Mouse (Mus musculus): ENCODE measurements around the gene Cd4.

Gene Cd4

DNA sequence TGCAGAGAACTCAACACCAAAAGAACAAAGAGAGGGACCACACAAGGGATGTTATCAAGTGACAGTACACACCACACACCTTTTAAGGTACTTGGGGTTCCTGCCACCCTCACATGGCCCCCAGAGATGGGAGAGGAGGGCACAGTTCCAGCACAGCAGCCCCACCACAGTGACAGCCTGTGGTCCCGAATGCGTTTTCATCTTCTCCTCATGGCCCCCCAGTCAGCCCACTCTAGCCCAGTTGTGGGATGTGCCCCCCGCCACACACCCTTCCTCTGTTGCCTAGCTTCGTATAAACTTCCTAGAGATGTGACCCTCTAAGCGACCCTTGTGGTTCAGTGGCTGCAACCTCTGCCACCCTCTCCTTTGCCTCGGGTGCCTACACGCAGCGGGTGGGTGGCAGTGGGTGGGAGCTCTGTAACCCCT is 2.1 kb downstream of the Cd4 start:
- no peak for DNase-seq (ENCODE audit: low read depth, low spot score)

DNA sequence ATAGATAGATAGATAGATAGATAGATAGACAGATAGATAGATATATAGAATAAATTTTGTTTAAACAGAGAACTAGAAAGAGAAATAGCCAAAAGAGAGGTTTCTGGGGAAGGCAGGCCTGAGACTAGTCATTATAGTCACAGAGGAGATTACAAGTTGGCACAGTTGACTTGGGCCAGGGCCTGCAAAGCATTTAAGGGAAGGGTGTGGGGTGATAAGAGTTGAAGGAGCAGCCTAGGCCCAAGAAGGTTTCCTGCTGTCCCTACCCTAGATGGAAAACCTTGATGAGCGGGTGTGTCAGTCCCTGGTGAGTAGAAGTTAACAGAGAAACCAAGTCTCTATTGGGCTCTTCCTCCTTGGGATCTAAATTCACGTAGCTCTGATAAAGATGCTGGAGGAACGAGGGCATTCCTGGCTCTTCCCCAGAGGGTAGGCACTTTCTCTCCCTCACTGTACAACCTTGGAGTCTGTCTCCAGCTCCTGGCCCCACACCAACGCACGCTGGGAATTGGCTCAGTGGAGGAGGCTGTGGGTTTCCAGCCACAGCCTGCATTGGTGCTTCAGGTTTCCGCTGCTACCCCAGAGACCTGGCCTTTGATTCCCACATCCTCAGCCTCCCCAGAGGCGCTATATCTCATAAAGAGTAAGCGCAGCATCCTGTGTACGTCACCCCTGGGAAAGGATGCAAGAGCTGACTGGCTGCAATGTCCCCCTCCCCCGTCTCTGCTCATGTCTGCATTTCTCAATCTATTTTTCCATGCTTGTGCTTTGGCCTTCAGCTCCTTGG is 3.1 kb downstream of the Cd4 start:
- DNase-seq (ENCODE audit: low read depth, low spot score) = no peak

- DNase-seq (ENCODE audit: low read depth, low spot score) = no peak
Measured at GRCm38 (mm10) chr6:124883351-124883750, 4.7 kb downstream of the Cd4 start.

DNA sequence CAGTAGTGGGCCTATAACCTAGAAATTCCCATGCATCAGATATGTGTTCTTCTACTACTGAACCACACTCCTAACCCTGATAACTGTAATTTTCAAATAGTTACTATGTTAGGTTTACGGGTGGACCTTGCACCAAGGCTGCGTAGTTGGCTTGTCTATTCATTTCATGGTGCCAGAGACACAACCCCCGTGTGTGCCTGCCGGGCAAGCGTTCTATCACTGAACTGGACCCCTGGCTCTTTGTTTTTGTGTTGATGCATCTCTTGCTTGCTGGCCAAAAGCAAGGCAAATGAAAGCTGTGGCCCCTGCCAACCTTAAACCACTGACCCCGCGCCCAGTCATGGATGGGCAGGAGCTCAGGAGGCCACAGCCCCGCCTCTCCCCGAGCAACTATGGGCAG is 6.2 kb downstream of the Cd4 start:
- no peak for DNase-seq (ENCODE audit: low read depth, low spot score)

DNA sequence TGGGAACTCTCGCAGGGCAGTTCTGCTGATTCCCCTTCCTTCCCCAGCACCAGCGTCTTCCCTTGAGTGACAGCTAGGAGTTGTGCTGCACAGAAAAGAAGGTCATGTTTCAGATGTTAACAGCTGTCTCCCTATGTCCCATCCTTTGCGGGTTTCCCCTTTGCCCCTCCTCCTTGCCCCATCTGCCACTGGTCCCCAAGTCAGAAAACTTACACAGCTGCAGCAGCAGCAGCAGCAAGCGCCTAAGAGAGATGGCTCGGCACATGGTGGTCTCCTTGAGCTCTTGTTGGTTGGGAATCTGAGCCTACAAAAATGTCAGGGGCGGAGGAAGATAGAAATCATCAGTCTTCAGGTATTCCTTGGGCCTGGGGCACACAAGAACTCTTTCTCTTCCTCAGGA is 8.6 kb downstream of the Cd4 start:
- no peak for DNase-seq (ENCODE audit: low read depth, low spot score)

DNA sequence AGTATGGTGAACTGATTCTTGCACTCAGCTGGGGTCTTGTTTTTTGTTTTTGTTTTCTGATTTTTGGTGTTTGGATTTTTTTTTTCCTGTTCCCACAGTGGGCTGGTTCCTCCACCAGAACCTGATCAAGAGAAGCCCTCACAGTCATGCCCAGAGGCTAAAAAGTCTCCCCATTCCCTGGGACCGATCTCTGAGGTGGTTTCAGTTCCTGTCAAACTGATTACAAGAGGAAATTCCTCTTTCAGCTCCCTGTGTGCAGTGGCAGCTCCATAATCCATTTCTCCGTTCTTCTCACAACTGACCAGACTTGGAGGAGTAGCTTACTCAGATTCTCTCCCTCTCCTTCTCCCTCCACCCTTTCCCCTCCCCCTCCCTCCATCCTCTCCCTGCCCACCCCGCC is 13.7 kb downstream of the Cd4 start:
- no peak for DNase-seq (ENCODE audit: low read depth, low spot score)

GRCm38 (mm10) chr6:124866560-124866959 is 21.5 kb downstream of the Cd4 start:
- DNase-seq (ENCODE audit: low read depth, low spot score) = no peak

DNA sequence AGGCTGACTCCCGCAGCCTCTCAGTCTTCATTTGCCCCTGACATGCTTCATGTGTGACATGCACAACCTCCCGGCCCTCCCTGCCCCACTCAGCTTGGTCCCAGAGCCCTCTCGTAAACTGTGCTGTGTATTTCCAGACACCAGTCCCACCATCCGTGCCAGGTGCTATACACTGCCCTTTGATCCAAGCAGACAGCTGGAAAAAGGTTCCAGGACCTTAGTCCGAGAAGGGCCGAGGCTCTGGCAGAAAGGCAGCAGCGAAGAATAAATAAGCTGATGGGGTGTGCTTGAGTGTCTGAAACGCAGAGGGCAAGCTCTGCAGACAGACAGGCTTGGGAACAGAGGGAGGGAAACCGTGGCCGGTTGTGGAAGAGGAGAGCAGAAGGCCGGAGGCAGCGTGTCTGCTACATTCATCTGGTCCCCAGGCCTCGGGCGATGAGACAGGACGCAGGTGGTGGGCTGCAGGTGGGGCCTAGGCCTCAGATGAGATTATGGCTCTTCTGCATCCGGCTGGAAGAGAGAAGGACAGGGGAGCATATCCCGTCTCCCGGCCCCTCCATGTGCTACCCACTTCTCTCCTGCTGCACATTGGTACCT is 22.2 kb downstream of the Cd4 start:
- no peak for DNase-seq (ENCODE audit: low read depth, low spot score)

- DNase-seq (ENCODE audit: low read depth, low spot score) = peak; percentile 52
Measured at GRCm38 (mm10) chr6:124863658-124864298, 24.2 kb downstream of the Cd4 start, which contains the start of gene Gpr162. TSS of gene Gpr162 (minus strand) at chr6:124863983.

- DNase-seq (ENCODE audit: low read depth, low spot score) = no peak
Measured at GRCm38 (mm10) chr6:124863125-124863657, 24.8 kb downstream of the Cd4 start.

DNA sequence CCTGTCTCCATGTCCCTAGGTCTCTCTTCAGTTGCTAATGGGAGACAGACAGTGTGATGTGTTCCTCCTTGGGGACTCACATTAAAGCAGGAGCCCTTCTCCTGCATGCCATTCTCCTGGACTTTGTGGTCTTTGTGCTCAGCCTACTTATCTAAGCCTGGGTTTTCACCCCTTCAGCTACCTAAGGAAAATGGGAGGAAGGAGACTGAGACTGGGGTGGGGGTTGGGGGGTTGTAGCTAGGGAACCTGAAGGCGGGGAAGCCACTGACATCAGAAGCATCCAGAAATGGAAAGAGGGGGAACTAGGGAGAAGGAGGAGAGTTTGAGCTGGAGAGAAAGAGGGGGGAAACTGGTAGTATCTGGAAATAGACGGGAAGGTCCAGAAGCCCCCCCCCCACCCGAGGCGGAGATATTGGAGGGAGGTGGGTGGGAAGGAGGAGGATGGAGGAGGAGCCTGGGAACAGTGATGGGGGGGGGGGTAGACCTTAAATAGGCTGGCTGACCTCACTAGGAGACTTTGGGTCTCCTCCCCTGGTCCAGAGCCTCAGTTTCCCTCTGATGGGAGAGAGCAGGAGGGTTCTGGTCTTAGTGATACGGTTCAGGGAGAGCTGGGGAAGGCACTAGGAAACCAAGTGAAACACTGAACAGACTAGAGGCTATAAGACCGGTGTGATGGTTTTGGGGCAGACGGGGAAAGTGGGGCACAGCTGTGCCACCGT is 25.5 kb downstream of the Cd4 start:
- no peak for DNase-seq (ENCODE audit: low read depth, low spot score)

DNA sequence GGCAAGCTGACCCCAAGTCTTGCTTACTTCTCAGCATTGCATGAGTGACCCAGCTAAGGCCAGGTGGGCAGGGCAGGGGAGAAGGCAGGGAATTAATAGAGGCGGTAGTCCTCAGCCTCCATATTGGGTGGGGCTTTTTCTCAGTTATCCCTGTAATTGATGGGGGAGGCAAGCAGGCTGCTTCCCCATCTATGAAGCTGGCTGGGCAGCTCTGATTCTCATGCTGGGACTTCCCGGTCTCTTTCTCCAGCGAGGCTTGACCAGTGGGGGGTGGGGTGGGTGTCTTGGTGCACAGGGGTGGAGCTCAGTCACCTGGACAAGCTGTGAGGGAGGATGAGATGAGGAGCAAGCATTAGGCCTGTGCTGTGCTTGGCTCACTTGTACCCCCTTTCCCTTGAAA is 26.2 kb downstream of the Cd4 start:
- no peak for DNase-seq (ENCODE audit: low read depth, low spot score)

DNA sequence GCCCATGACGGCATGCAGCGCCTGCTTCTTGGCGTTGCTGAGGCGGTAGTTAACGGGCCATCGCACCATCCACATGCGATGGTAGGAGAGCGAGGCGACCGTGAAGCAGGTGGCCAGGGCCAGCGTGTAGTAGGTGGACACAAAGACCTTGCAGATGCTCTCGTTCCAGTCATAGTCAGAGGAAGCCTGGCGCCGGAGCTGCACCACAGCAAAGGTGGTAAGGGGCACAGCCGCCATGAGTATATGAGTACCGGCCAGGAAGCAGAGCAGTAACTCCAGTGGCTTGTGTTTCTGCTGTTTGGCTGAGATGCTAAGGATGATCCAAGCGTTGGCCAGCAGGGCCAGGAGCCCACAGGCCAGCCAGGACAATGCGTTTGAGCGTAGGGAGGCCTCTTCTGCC is 26.8 kb downstream of the Cd4 start:
- no peak for DNase-seq (ENCODE audit: low read depth, low spot score)

DNA sequence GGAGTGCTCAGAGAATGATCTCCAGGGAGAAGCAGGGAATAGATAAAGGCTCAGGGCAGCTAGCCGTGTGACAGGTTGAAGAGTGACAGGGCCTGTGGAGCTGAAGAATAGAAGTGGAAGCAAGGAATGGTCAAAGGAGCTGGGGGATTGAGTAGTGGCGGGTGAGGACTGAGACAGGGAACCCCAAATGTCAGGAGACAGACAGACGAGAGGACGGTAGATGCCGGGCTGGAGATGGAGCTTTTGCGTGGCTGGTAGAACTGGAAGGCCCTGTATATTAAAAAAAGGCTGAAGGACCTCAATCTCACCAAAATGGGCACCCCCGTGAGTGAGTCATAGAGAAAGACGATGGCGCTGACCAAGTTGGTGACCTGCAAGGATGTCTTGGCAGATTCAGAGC is 27.5 kb downstream of the Cd4 start:
- DNase-seq (ENCODE audit: low read depth, low spot score) = no peak

DNA sequence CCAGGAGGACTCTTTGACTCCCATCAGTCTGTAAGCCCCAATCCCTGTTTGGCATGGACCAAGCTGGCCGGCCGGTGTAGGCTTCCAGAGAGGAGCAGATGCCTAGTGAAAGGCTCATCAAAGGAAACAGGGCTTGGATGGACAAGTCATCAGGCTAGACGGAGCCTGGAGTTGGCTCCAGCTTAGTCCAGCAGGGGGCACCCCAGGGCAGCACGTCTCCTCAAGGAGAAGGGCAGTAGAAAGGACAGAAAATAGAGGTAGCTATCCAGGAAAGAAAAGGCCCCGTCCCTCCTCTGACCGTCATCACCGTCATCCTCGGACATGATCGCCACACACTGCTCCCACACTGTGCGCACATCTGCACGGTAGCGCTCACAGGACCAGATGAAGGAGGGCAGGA is 28.3 kb downstream of the Cd4 start:
- DNase-seq (ENCODE audit: low read depth, low spot score) = peak; percentile 85

GRCm38 (mm10) chr6:124858561-124859318 is 29.3 kb downstream of the Cd4 start:
- DNase-seq (ENCODE audit: low read depth, low spot score) = no peak

GRCm38 (mm10) chr6:124857840-124858530 is 30.0 kb downstream of the Cd4 start:
- DNase-seq (ENCODE audit: low read depth, low spot score) = no peak

DNA sequence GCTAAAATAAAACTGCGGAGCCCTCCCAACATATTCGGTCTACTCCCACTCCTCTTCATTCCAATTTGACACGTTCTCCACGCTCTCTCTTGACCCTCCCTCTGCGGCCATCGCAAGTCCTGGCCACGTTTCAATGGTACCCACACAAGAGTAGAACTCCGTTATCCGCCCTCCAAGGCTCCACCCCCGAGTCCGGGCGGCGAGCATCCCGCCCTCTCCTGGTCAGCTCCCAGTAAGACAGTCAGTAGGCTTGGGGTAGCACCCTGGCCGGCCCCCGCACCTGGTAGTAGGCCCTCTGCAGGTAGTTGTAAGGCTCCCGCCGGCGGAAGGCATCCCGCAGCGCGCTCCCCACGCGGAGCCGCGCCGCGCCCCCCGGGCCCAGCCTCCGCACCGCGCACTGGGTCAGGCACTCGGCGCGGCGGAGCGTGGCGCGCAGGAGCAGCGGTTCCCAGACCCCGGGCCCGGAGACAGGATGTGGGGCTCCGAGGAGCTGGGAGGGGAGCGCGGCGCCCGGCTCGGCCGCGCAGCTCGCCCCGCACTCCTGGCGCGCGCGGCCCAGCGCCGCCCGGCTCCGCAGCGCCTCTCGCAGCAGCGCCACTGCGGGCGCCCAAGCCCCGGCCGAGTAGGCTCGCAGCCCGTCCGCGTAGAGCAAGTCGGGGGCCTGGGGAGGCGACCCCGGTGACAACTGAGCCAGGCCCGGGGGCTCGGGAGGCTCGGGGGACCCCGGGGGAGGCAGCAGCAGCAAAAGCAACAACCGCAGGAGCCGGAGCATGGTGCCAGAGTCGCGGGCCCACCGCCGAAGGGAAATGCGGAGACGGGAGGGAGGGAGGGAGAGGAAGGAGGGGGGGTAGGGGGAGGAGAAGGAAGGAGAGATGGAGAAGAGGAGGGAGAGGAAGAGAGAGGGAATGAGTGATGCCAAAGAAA is 30.8 kb downstream of the Cd4 start, which contains the start of gene P3h3:
Gene P3h3 (minus strand): TSS at position 837 of the 924 bp plus-strand sequence.
- DNase-seq (ENCODE audit: low read depth, low spot score) = peak; percentile 95

DNA sequence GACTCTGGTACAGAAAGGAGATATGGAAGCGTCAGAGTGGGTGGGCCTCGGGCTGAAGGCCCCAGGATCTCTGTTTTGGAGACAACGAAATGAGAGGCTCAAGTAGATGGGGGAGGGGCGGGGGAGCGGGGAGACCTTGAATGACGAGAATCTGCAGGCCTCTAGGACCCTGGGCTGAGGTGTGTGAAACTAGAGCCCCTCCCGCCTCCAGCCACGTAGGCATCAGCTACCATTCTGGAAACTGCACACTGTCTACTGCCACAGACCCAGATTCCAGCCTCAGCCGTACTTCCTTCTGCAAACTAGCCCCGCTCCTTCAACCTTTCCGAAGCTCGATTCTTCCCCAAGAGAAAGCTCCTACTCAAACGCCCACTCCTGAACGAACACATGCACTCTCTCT is 31.7 kb downstream of the Cd4 start:
- peak; percentile 22 for DNase-seq (ENCODE audit: low read depth, low spot score)
